Mouse (Mus musculus): Measurements from ENCODE around the gene Fn3k. TPM values are rescaled to one million over a fixed set of nuclear protein-coding genes. Genes with fewer than 3 reads are reported as not detected.

The Fn3k gene
- total and polyA plus RNA-seq, 3 experiments, result 0.07 to 0.27 TPM; not detected in 1

GRCm38 (mm10) chr11:121434156-121435155 lies at the start of gene Fn3k (continued):
- TF ChIP-seq BHLHE40 (IDR thresholded peaks at IDR 0.05; ENCODE audit: borderline replicate concordance, low read depth, low read length) (peak; percentile 47; the same call in 1 of the 2 replicates), RAD21 (IDR thresholded peaks at IDR 0.05; ENCODE audit: low read depth, low read length) (no peak), MAFK (IDR thresholded peaks at IDR 0.05; ENCODE audit: borderline replicate concordance, low read depth, low read length) (no peak), ZKSCAN1 (IDR thresholded peaks at IDR 0.05; ENCODE audit: low read depth, low read length) (no peak), MAX (IDR thresholded peaks at IDR 0.05; ENCODE audit: low read length) (peak; percentile 82)

GRCm38 (mm10) chr11:121387750-121388553 lies 46.8 kb upstream of the Fn3k start, which contains the start of gene Rab40b:
Rab40b (minus strand) TSS chr11:121388251.
- no peaks in the 10 kb centered on the region for H3K27me3 ChIP-seq (ENCODE audit: control insufficient read depth in 1 of 2, insufficient read depth in 2 of 2, low read length in 2 of 2)
- H3K9me3 ChIP-seq (replicated peaks; ENCODE audit: insufficient read depth, low read length), result no peaks in the 10 kb centered on the region
- H3K4me3 ChIP-seq (ENCODE audit: control insufficient read depth in 1 of 2, insufficient read depth in 1 of 2, low read depth in 2 of 2, low read length in 2 of 2), result peak within 1 kb of the TSS; percentile 49 to 50
- peaks cover 6 to 19% of the 10 kb centered on the region in 2 experiments for H3K4me1 ChIP-seq (ENCODE audit: control insufficient read depth in 1 of 2, insufficient read depth in 2 of 2, low read length in 2 of 2)
- TF ChIP-seq POLR2A (IDR thresholded peaks at IDR 0.05; ENCODE audit: control insufficient read depth in 1 of 2, insufficient read depth in 1 of 2, low read depth in 1 of 2, low read length in 2 of 2, poor library complexity in 1 of 2) (no peak), SIN3A (IDR thresholded peaks at IDR 0.05; ENCODE audit: low read length) (peak; percentile 40; the same call in 1 of the 2 replicates), MAFK (IDR thresholded peaks at IDR 0.05; ENCODE audit: borderline replicate concordance, low read depth, low read length) (no peak)
- peaks cover 0 to 7% of the 10 kb centered on the region in 2 experiments; a peak in 2 of 4 replicates for H3K36me3 ChIP-seq (ENCODE audit: control insufficient read depth in 1 of 2, insufficient read depth in 2 of 2, low read length in 2 of 2)
- H3K79me2 ChIP-seq (ENCODE audit: control insufficient read depth, insufficient read depth, low read length, poor library complexity), result no peaks in the 10 kb centered on the region
- DNase-seq (ENCODE audit: low read depth, low spot score), result peak; percentile 92
- no peak within 1 kb of the TSS for H3K27ac ChIP-seq (ENCODE audit: control insufficient read depth, low read depth, low read length)
- peak within 1 kb of the TSS; percentile 44 for H3K9ac ChIP-seq (ENCODE audit: control insufficient read depth, low read depth, low read length, poor library complexity, severe bottlenecking)

DNA sequence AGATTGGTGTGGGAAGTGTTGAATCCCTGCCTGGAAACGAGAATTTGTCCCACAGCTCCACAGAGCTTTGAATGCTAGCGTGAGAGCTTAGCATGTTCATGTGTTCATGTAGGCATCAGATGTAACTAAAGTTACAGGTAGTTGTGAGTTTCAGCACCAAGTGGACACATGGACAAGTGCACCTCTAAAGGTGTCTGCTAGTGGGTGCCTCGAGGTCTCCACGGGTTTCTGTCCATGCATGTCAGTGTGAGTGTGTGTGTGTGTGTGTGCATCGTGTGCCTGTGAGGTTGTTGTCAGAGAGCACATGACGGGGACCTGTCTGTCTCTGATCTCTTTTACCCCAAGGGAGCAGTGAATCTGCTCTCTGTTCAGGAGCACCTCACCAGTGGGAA lies 46.2 kb upstream of the Fn3k start:
- Histone ChIP-seq H3K36me3 (ENCODE audit: control insufficient read depth in 1 of 2, insufficient read depth in 2 of 2, low read length in 2 of 2) (peaks cover 0 to 7% of the 10 kb centered on the region in 2 experiments; a peak in 2 of 4 replicates), H3K9me3 (replicated peaks; ENCODE audit: insufficient read depth, low read length) (no peaks in the 10 kb centered on the region), H3K27me3 (ENCODE audit: control insufficient read depth in 1 of 2, insufficient read depth in 2 of 2, low read length in 2 of 2) (no peaks in the 10 kb centered on the region), H3K9ac (ENCODE audit: control insufficient read depth, low read depth, low read length, poor library complexity, severe bottlenecking) (no peak overlapping the region), H3K27ac (ENCODE audit: control insufficient read depth, low read depth, low read length) (no peak overlapping the region), H3K4me1 (ENCODE audit: control insufficient read depth in 1 of 2, insufficient read depth in 2 of 2, low read length in 2 of 2) (peaks cover 6 to 22% of the 10 kb centered on the region in 2 experiments), H3K79me2 (ENCODE audit: control insufficient read depth, insufficient read depth, low read length, poor library complexity) (no peaks in the 10 kb centered on the region), H3K4me3 (ENCODE audit: control insufficient read depth in 1 of 2, insufficient read depth in 1 of 2, low read depth in 2 of 2, low read length in 2 of 2) (no peak overlapping the region)
- DNase-seq (ENCODE audit: low read depth, low spot score), result no peak
- TF ChIP-seq TAL1 (IDR thresholded peaks at IDR 0.05; ENCODE audit: low read length) (no peak), HCFC1 (IDR thresholded peaks at IDR 0.05; ENCODE audit: low read depth, low read length) (no peak), MYB (IDR thresholded peaks at IDR 0.05; ENCODE audit: low read depth, low read length) (no peak), RCOR1 (IDR thresholded peaks at IDR 0.05; ENCODE audit: low read depth, low read length) (no peak)

Data from MEL (cell line).